Comparison of ENCODE assay signal across 26 mouse cellular contexts in the genomic region with DNA sequence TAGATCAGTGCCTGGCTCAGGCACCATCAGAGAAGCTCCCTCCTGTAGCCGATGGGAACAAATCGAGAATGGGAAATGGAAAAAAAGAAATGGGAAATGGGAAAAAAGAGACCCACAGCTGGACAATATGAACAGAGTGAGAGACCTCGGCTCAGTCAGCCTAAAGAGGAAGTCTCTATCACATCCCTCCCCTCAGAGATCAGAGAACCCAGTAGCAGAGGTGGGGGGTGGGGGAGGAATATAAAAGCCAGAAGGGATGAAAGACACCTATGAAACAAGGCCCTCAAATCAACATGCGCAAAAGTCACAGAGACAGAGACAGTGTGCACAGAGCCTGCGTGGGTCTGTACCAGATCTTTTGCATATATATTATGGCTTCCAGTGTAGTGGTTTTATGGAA. TPM values are rescaled to one million over a fixed set of nuclear protein-coding genes. Genes with fewer than 3 reads are reported as not detected.
DNase-seq lines count a peak whose midpoint lies in the region; ATAC-seq lines count a peak whose summit lies in the region.
"Had no signal": no experiment of that assay in that cellular context is flagged by ENCODE, and none has a peak within 500 bp of the region (broad histone marks: within the 10 kb centered on the region; RNA-seq: fewer than 3 reads in every experiment).

No protein-coding gene starts in this region.

- ATAC-seq in erythroid progenitor cell, adult 5-6 weeks (replicated peaks; ENCODE audit: low FRiP score, poor library complexity, severe bottlenecking) = no peak
- ATAC-seq: activated CD4-positive, CD25-positive, alpha-beta regulatory T cell, adult 4 months; forebrain, embryonic 14.5 days; forebrain, postnatal 0 days; hindbrain, embryonic 16.5 days; intestine, embryonic 15.5 days had no signal

- intact Hi-C loops in gastrocnemius, postnatal 36 days (cut with DNase I) = no loop called here

- DNase-seq in heart, adult 11 months = peak; percentile 70
- DNase-seq in heart, adult 9 months (ENCODE audit: low spot score in 2 of 2) = no peak
- DNase-seq in CD4-positive helper T cell, adult 2 months (ENCODE audit: low read depth, low spot score) = peak; percentile 44
- DNase-seq in MEL-GATA-1-ER (ENCODE audit: extremely low read depth, low read depth) = peak; percentile 9
- DNase-seq in thymus, postnatal 14 days = peak; percentile 23
- DNase-seq in gastrocnemius, postnatal 36 days = no peak
- no peak for DNase-seq in urinary bladder, postnatal 14 days (ENCODE audit: low spot score)
- DNase-seq: adrenal gland, adult 8-10 months; adrenal gland, postnatal 25 days; B cell, adult 2 months; cerebellum, adult 11-12 months; cerebellum, adult 9-10 months; cerebellum, postnatal 14 days; forebrain, postnatal 0 days; gastrocnemius, adult 2 months; gastrocnemius, postnatal 14 days; heart, postnatal 10 days; heart, postnatal 36 days had no signal

RNA-seq across cellular contexts. Expression of a gene that starts 27.7 kb away (rescaled TPM):
- not detected for total RNA-seq in gastrocnemius, postnatal 36 days (2021)
- total RNA-seq in erythroid progenitor cell, adult 5-6 weeks (2015; ENCODE audit: low replicate concordance) = not detected in 2 replicates
- not detected in 2 replicates for total RNA-seq in erythroid progenitor cell, adult 5-6 weeks (2017; ENCODE audit: low replicate concordance)
- total RNA-seq: adrenal gland, postnatal 25 days; CH12.LX; forebrain, postnatal 0 days; G1E; gastrocnemius, adult 2 months; gastrocnemius, postnatal 14 days; heart, adult 8-10 months; heart, postnatal 10 days; heart, postnatal 36 days had no signal

RNA-seq across cellular contexts. Expression of a gene that starts 27.9 kb away (rescaled TPM):
- 1 to 10 TPM; 3.4 to 3.9 TPM for total RNA-seq in gastrocnemius, postnatal 36 days (2021)
- total RNA-seq in erythroid progenitor cell, adult 5-6 weeks (2015; ENCODE audit: low replicate concordance) = 176 and 202 TPM in 2 replicates
- total RNA-seq in erythroid progenitor cell, adult 5-6 weeks (2017; ENCODE audit: low replicate concordance) = 63.5 and 70.4 TPM in 2 replicates

Comparison
In these comparisons a context has a peak if more than half of its experiments do, and no peak if none do; other contexts are left out.
1. DNase-seq: peak in heart, adult 11 months (single experiment), CD4-positive helper T cell, adult 2 months (single experiment), MEL-GATA-1-ER (single experiment) and thymus, postnatal 14 days (single experiment); none in heart, adult 9 months (0 of 2), gastrocnemius, postnatal 36 days (0 of 2) and urinary bladder, postnatal 14 days (single experiment).
2. RNA of a gene that starts 27.9 kb away (total RNA-seq): 63.5 to 202 TPM in erythroid progenitor cell, adult 5-6 weeks; 3.4 to 3.9 TPM in gastrocnemius, postnatal 36 days; every median in the first group is over 10 times any median in the second.